Mouse (Mus musculus) hindbrain, embryonic 12.5 days (tissue): ENCODE measurements at regions not wholly inside any gene's neighbourhood (a gene's known extent, or its start where the extent isn't known, plus 50 kb on each side); places are given as distances from the start of the nearest gene placed in this dataset.

Source experiments
- ATAC-seq: fragments of 200-750 bp; cut with Nextera tagmentation; 2 replicates; pipeline ENCODE4 v1.8.0; 2017; ENCODE audit warnings: moderate TSS enrichment; ENCODE audit not compliant: low FRiP score
- H3K27ac ChIP-seq: fragments of 300-500 bp; sonication (generic); 2 replicates; pipeline ENCODE4 v1.5.1; 2016; ENCODE audit warnings: mild to moderate bottlenecking
- H3K27me3 ChIP-seq: fragments of 300-500 bp; sonication (generic); 2 replicates; pipeline ENCODE4 v1.6.1; 2016; ENCODE audit warnings: mild to moderate bottlenecking
- H3K36me3 ChIP-seq: fragments of 300-500 bp; sonication (generic); 2 replicates; pipeline ENCODE4 v1.6.1; 2016; ENCODE audit warnings: mild to moderate bottlenecking
- H3K4me1 ChIP-seq: fragments of 300-500 bp; sonication (generic); 2 replicates; pipeline ENCODE4 v1.6.1; 2016
- H3K4me2 ChIP-seq: fragments of 300-500 bp; sonication (generic); replicated peaks from 2 replicates; pipeline ENCODE4 v1.6.1; 2016; ENCODE audit warnings: mild to moderate bottlenecking
- H3K4me3 ChIP-seq: fragments of 300-500 bp; sonication (generic); 2 replicates; pipeline ENCODE4 v1.5.1; 2016; ENCODE audit warnings: mild to moderate bottlenecking
- H3K9ac ChIP-seq: fragments of 300-500 bp; sonication (generic); 2 replicates; pipeline ENCODE4 v1.6.1; 2016; ENCODE audit warnings: mild to moderate bottlenecking, moderate library complexity
- H3K9me3 ChIP-seq: fragments of 300-500 bp; sonication (generic); replicated peaks from 2 replicates; pipeline ENCODE4 v1.6.1; 2016; ENCODE audit warnings: mild to moderate bottlenecking
- WGBS: fragments of 180-500 bp; shearing (Covaris S2); methylation state at CpG from one replicate; pipeline ENCODE4 v1.1.7; 2016; 5-methylcytosine and 5-hydroxymethylcytosine counted together

DNA sequence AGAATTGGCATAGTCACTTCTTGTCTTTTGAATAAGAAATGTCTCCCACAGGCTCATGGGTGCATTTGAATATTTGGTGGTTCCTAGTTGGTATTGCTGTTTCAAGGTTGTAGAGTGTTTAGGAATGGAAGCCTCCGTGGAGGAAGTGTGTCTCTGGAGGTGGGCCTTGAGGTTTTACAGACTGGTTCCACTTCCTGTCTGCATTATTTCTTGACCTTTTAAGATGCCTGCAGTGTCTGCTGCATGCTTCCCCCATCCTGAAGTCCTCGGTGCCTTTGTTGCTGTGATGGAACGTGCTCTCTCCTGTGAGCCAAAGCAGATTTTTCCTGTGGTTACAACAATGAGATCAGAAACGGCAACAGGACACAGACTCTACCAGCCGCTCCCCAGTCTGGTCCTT lies 299.4 kb upstream of the Gadl1 start:
- Histone ChIP-seq H3K4me3 (no peak overlapping the region), H3K4me1 (peaks cover 9% of the 10 kb centered on the region), H3K36me3 (no peaks in the 10 kb centered on the region), H3K9ac (no peak overlapping the region), H3K4me2 (no peak overlapping the region), H3K27ac (no peak overlapping the region), H3K27me3 (no peaks in the 10 kb centered on the region), H3K9me3 (no peaks in the 10 kb centered on the region)
- no peak for ATAC-seq
- 92% methylated on average over 5 of the region's 5 CpGs for WGBS

- Histone ChIP-seq H3K36me3 (no peaks in the 10 kb centered on the region), H3K27ac (no peak overlapping the region), H3K9me3 (no peaks in the 10 kb centered on the region), H3K9ac (no peak overlapping the region), H3K4me3 (no peak overlapping the region), H3K4me2 (no peak overlapping the region), H3K4me1 (0 out of 2 replicates have a peak, but pooled peaks cover 3% of the 10 kb centered on the region), H3K27me3 (no peaks in the 10 kb centered on the region)
- no peak for ATAC-seq
- WGBS: 85% methylated on average over 5 of the region's 5 CpGs
Measured at GRCm38 (mm10) chr9:115611713-115612112, 297.5 kb upstream of the Gadl1 start.

- no peak for ATAC-seq
- WGBS: 87% methylated on average over 6 of the region's 6 CpGs
- Histone ChIP-seq H3K4me2 (no peak overlapping the region), H3K9me3 (no peaks in the 10 kb centered on the region), H3K36me3 (no peaks in the 10 kb centered on the region), H3K27me3 (no peaks in the 10 kb centered on the region), H3K9ac (no peak overlapping the region), H3K4me1 (0 out of 2 replicates have a peak, but pooled peaks cover 3% of the 10 kb centered on the region), H3K27ac (no peak overlapping the region), H3K4me3 (no peak overlapping the region)
Measured at GRCm38 (mm10) chr9:115612908-115613307, 296.3 kb upstream of the Gadl1 start.

DNA sequence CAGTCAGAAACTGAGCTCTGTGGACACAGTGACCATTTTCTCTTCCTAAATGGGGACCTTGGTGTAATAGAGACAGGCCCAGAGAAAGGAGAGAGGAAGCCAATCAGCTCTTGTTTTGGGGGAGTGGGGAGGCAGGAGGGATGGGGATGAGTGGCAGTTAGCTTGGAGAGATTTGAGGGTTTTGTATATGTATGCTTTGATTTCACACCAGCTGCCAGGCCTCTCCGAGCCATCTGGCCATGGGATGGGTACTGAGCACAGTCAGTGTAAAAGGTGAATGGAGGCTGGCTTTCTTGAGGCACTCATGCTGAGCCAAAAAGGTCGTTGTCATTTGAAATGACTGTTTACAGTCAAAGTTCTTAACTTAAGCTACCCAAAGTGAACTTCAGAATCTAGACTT lies 295.2 kb upstream of the Gadl1 start:
- 70% methylated on average over 2 of the region's 2 CpGs for WGBS
- no peak overlapping the region for H3K27ac ChIP-seq

DNA sequence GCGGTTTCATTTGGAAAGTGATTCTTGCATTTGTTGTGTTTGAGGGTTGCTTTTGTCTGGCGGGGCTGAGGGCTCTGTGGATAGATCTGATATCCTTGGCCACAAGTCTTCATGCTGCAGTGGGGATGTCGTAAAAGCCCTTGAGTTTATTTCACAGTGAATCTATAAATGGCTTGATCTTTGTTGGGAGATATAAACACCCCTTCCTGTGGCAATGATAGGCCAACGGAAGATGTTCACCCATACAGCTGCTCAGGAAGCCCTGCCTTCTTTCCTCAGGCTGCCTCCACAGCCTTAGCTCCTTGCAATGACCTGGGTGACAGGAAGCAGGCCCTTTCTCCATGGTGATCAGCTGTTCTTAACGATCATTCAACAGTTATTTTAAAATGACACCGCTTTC lies 291.3 kb upstream of the Gadl1 start:
- no peak for ATAC-seq
- Histone ChIP-seq H3K9ac (no peak overlapping the region), H3K4me2 (no peak overlapping the region), H3K4me1 (peaks cover 7% of the 10 kb centered on the region; the same call in 1 of the 2 replicates), H3K27me3 (no peaks in the 10 kb centered on the region), H3K9me3 (no peaks in the 10 kb centered on the region), H3K36me3 (no peaks in the 10 kb centered on the region), H3K27ac (no peak overlapping the region), H3K4me3 (no peak overlapping the region)
- WGBS: 81% methylated on average over 6 of the region's 6 CpGs

More for the DNA sequence above, 295.2 kb upstream of the Gadl1 start:
- H3K27me3 ChIP-seq: no peaks in the 10 kb centered on the region
- H3K36me3 ChIP-seq: no peaks in the 10 kb centered on the region
- H3K9me3 ChIP-seq: no peaks in the 10 kb centered on the region
- no peak overlapping the region for H3K4me3 ChIP-seq
- no peak overlapping the region for H3K4me2 ChIP-seq
- ATAC-seq: no peak
- H3K9ac ChIP-seq: no peak overlapping the region
- peaks cover 11% of the 10 kb centered on the region; the same call in 1 of the 2 replicates for H3K4me1 ChIP-seq

- no peaks in the 10 kb centered on the region for H3K27me3 ChIP-seq
- H3K4me2 ChIP-seq: no peak overlapping the region
- no peaks in the 10 kb centered on the region for H3K9me3 ChIP-seq
- H3K27ac ChIP-seq: no peak overlapping the region
- WGBS: 57% methylated on average over 5 of the region's 5 CpGs
- no peak overlapping the region for H3K9ac ChIP-seq
- ATAC-seq: no peak
- H3K4me1 ChIP-seq: no peaks in the 10 kb centered on the region
- no peaks in the 10 kb centered on the region for H3K36me3 ChIP-seq
- no peak overlapping the region for H3K4me3 ChIP-seq
Measured at GRCm38 (mm10) chr9:115623948-115624347, 285.3 kb upstream of the Gadl1 start.

DNA sequence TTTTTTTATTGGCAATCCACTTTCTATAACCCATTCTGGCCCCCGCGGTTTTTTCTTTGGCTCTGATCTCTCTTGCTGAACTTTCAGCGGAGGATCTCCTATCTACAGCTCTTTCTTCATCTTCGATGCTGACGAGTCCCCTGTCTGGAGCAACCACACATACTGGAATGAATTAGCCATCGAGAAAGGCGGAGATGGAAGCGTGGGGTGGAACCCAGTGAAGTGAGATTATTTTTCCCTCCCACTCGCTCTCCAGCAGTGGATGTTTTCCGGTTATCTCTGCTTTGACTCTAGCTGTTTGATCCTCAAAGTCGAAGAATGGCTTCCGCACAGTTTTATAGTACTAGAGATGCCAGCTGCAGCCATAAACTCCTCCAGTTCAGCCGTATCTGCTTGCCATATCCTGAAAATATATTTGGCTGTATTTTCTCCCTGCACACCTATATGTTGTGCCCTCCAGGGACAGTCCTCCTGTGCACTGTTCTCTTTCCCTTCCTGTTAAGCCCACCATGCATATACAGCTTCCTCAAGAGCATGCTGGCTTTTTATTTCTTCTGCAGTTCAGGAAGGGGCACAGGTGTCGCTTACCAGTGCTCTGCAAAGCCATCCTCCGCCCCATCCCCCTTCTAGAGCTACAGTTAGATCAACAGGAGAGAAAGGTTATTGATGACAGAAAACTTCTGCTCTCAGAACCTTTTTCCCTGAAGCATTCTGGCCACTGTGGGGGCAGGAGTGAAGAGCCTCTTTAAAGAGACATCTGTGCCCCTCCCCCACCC lies 284.3 kb upstream of the Gadl1 start:
- no peaks in the 10 kb centered on the region for H3K27me3 ChIP-seq
- 85% methylated on average over 15 of the region's 15 CpGs for WGBS
- H3K4me1 ChIP-seq: no peaks in the 10 kb centered on the region
- no peak for ATAC-seq
- H3K36me3 ChIP-seq: no peaks in the 10 kb centered on the region
- no peak overlapping the region for H3K4me3 ChIP-seq
- H3K9ac ChIP-seq: no peak overlapping the region
- H3K27ac ChIP-seq: no peak overlapping the region
- no peaks in the 10 kb centered on the region for H3K9me3 ChIP-seq
- no peak overlapping the region for H3K4me2 ChIP-seq

- Histone ChIP-seq H3K27ac (no peak overlapping the region), H3K4me3 (no peak overlapping the region), H3K9ac (no peak overlapping the region), H3K4me1 (no peaks in the 10 kb centered on the region), H3K9me3 (no peaks in the 10 kb centered on the region), H3K4me2 (no peak overlapping the region), H3K27me3 (no peaks in the 10 kb centered on the region), H3K36me3 (no peaks in the 10 kb centered on the region)
- WGBS: 81% methylated on average over 3 of the region's 3 CpGs
- no peak for ATAC-seq
Measured at GRCm38 (mm10) chr9:115627551-115627950, 281.7 kb upstream of the Gadl1 start.

DNA sequence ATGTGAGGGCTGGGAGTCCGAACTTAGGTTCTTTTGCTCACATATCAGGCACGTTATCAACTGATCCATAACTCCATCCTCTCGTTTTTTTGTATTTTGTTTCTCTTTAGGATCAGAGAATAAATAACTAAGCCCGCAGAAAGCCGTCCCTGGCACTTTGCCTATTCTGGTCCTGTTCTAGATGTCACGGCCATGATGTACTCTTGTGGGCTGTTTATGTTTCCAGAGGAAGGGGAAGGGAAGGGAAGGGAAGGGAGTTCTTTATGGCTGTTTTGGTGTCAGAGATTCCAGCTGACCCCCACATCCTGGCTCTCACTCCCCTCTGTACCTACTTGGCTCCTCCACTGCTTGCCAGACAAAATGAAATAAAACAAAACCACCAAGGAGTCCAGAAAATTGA lies 272.1 kb upstream of the Gadl1 start:
- H3K9ac ChIP-seq: no peak overlapping the region
- WGBS: 86% methylated on average over 6 of the region's 6 CpGs
- no peaks in the 10 kb centered on the region for H3K36me3 ChIP-seq
- H3K4me1 ChIP-seq: 0 out of 2 replicates have a peak, but pooled peaks cover 3% of the 10 kb centered on the region
- H3K27me3 ChIP-seq: no peaks in the 10 kb centered on the region
- ATAC-seq: no peak
- 0 out of 2 replicates have a peak, but pooled peaks cover 5% of the 10 kb centered on the region for H3K9me3 ChIP-seq
- no peak overlapping the region for H3K4me3 ChIP-seq
- no peak overlapping the region for H3K27ac ChIP-seq
- H3K4me2 ChIP-seq: no peak overlapping the region

- 91% methylated on average over 2 of the region's 2 CpGs for WGBS
- no peak overlapping the region for H3K4me3 ChIP-seq
- no peak for ATAC-seq
- no peaks in the 10 kb centered on the region for H3K27me3 ChIP-seq
- no peaks in the 10 kb centered on the region for H3K4me1 ChIP-seq
- H3K9ac ChIP-seq: no peak overlapping the region
- no peak overlapping the region for H3K4me2 ChIP-seq
- 0 out of 2 replicates have a peak, but pooled peaks cover 5% of the 10 kb centered on the region for H3K9me3 ChIP-seq
- no peak overlapping the region for H3K27ac ChIP-seq
- H3K36me3 ChIP-seq: no peaks in the 10 kb centered on the region
Measured at GRCm38 (mm10) chr9:115640781-115641180, 268.5 kb upstream of the Gadl1 start.

- Histone ChIP-seq H3K27me3 (no peaks in the 10 kb centered on the region), H3K4me2 (no peak overlapping the region), H3K36me3 (no peaks in the 10 kb centered on the region), H3K9ac (no peak overlapping the region), H3K27ac (no peak overlapping the region), H3K4me1 (peaks cover 6% of the 10 kb centered on the region; the same call in 1 of the 2 replicates), H3K9me3 (0 out of 2 replicates have a peak, but pooled peaks cover 5% of the 10 kb centered on the region), H3K4me3 (no peak overlapping the region)
- WGBS: 49% methylated on average over 4 of the region's 4 CpGs
- no peak for ATAC-seq
Measured at GRCm38 (mm10) chr9:115642032-115642431, 267.2 kb upstream of the Gadl1 start.

DNA sequence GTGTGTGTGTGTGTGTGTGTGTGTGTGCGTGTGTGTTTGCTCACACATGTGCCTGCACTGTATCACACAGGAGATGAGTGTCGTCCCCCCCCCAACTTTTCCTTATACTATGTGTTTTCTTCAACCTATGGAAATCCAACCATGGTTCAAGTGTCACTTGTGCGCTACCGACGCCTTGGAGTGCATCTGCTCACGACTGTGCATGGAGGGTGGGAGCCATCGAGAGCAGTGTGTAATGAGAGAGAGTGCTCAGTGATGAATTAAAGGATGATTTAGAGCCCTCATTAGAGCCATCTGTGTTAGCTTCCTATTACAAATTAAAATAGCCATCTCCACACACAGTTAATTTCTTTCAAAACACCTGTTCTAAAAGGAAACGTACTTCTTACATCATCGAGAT lies 264.3 kb upstream of the Gadl1 start:
- H3K4me2 ChIP-seq: no peak overlapping the region
- H3K4me1 ChIP-seq: peaks cover 6% of the 10 kb centered on the region; the same call in 1 of the 2 replicates
- WGBS: 87% methylated on average over 9 of the region's 9 CpGs
- H3K9me3 ChIP-seq: 0 out of 2 replicates have a peak, but pooled peaks cover 5% of the 10 kb centered on the region
- no peaks in the 10 kb centered on the region for H3K27me3 ChIP-seq
- H3K4me3 ChIP-seq: no peak overlapping the region
- ATAC-seq: no peak
- no peak overlapping the region for H3K9ac ChIP-seq
- H3K27ac ChIP-seq: no peak overlapping the region
- H3K36me3 ChIP-seq: no peaks in the 10 kb centered on the region

- H3K9me3 ChIP-seq: no peaks in the 10 kb centered on the region
- H3K4me1 ChIP-seq: peaks cover 6% of the 10 kb centered on the region; the same call in 1 of the 2 replicates
- 49% methylated on average over 7 of the region's 7 CpGs for WGBS
- H3K27ac ChIP-seq: 0 out of 2 replicates have a peak overlapping the region, but pooled peaks have one; percentile 17
- H3K4me2 ChIP-seq: no peak overlapping the region
- H3K36me3 ChIP-seq: no peaks in the 10 kb centered on the region
- no peak overlapping the region for H3K9ac ChIP-seq
- no peak overlapping the region for H3K4me3 ChIP-seq
- ATAC-seq: no peak
- H3K27me3 ChIP-seq: no peaks in the 10 kb centered on the region
Measured at GRCm38 (mm10) chr9:115646226-115646625, 263.0 kb upstream of the Gadl1 start.
